Mouse (Mus musculus) kidney, embryonic 15.5 days (tissue): ENCODE measurements around the gene Cd200r1. TPM values are rescaled to one million over a fixed set of nuclear protein-coding genes. Genes with fewer than 3 reads are reported as not detected.
A peak's percentile ranks its signal among the peaks of the same experiment; 100 is the strongest.

Experiments used
- ATAC-seq: fragments of 200-750 bp; cut with Nextera tagmentation; replicated peaks from 2 replicates; pipeline ENCODE4 v1.8.0; 2017; ENCODE audit warnings: moderate TSS enrichment; ENCODE audit not compliant: low FRiP score
- H3K27ac ChIP-seq: fragments of 300-500 bp; sonication (generic); 2 replicates; pipeline ENCODE4 v1.5.1; 2015; ENCODE audit warnings: mild to moderate bottlenecking, inconsistent platforms
- H3K27me3 ChIP-seq: fragments of 300-500 bp; sonication (generic); 2 replicates; pipeline ENCODE4 v1.6.1; 2015; ENCODE audit warnings: inconsistent platforms
- H3K36me3 ChIP-seq: fragments of 300-500 bp; sonication (generic); 2 replicates; pipeline ENCODE4 v1.6.1; 2015; ENCODE audit warnings: inconsistent platforms
- H3K4me1 ChIP-seq: fragments of 300-500 bp; sonication (generic); 2 replicates; pipeline ENCODE4 v1.6.1; 2015; ENCODE audit warnings: inconsistent platforms
- H3K4me2 ChIP-seq: fragments of 300-500 bp; sonication (generic); 2 replicates; pipeline ENCODE4 v1.6.1; 2015; ENCODE audit warnings: moderate library complexity, mild to moderate bottlenecking, inconsistent platforms
- H3K4me3 ChIP-seq: fragments of 300-500 bp; sonication (generic); replicated peaks from 2 replicates; pipeline ENCODE4 v1.5.1; 2015; ENCODE audit warnings: mild to moderate bottlenecking, inconsistent platforms
- H3K9ac ChIP-seq: fragments of 300-500 bp; sonication (generic); 2 replicates; pipeline ENCODE4 v1.6.1; 2015; ENCODE audit warnings: mild to moderate bottlenecking, inconsistent platforms
- H3K9me3 ChIP-seq: fragments of 300-500 bp; sonication (generic); replicated peaks from 2 replicates; pipeline ENCODE4 v1.6.1; 2016; ENCODE audit warnings: inconsistent platforms
- WGBS: fragments of 180-500 bp; shearing (Covaris S2); methylation state at CpG from one replicate; pipeline ENCODE4 v1.1.7; 2015; ENCODE audit warnings: mixed read lengths; 5-methylcytosine and 5-hydroxymethylcytosine counted together
- polyA plus RNA-seq: library from polyadenylated mRNA; unstranded; fragments of >200 nt; fragmentation: Nextera tagmentation; extraction: Ambion mirVana; gene quantifications from 2 replicates; pipeline ENCODE4 v1.2.1, GENCODE M21; 2015

Gene Cd200r1
- polyA plus RNA-seq = 0.37 and 0.62 TPM in 2 replicates

DNA sequence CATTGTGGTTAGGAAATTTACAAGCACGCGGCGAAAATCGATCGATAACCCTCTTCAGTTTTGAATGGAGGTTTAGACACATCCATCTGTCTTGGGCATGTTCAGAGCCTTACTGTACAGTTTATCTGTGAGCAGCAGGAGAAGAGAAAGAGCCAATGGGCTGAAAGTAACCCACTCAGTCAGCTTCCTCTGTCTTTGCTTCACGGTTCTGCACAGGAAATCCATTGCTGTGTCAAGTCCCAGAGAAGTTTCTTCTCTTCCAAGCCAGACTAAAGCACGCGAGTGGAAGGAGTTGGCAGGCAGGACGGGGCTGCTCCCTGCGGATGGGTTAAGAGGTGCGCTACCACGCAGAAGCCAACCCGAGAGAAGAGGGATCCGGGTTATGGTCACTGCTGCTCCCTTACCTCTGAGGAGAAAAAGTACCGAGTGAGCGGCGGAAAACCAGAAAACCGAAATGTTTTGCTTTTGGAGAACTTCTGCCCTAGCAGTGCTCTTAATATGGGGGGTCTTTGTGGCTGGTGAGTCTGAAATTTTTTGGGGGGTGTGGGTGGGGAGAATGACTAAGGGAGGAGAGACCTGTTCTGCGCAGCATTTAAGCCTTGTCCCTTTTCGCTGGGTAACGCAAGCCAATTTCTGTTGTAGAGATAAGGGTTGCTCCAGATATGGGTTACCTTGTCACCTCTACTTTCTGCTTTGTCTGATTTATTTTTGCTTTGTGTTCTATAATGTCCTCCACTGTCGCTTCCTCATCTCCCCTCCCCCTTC is at the start of gene Cd200r1:
Gene Cd200r1 (plus strand): TSS at position 182 of the 765 bp plus-strand sequence.
- Histone ChIP-seq H3K4me2 (no peak within 1 kb of the TSS), H3K9ac (no peak within 1 kb of the TSS), H3K36me3 (no peaks in the 10 kb centered on the region), H3K27ac (no peak within 1 kb of the TSS), H3K4me3 (no peak within 1 kb of the TSS), H3K9me3 (no peaks in the 10 kb centered on the region), H3K27me3 (no peaks in the 10 kb centered on the region), H3K4me1 (no peaks in the 10 kb centered on the region)
- WGBS = 77% methylated on average over 22 of the region's 22 CpGs
- no peak for ATAC-seq

- peak; percentile 60; the same call in 1 of the 2 replicates for ATAC-seq
- H3K27ac ChIP-seq = no peak overlapping the region
- WGBS = 40% methylated on average over 10 of the region's 10 CpGs
These were observed 49.0 kb upstream of the Cd200r1 start for GRCm38 (mm10) chr16:44716305-44717140.

GRCm38 (mm10) chr16:44717141-44717634 is 48.3 kb upstream of the Cd200r1 start:
- H3K36me3 ChIP-seq = peaks cover 11% of the 10 kb centered on the region; the same call in 1 of the 2 replicates
- 0 out of 2 replicates have a peak, but pooled peaks have one; percentile 25 for ATAC-seq
- 0 out of 2 replicates have a peak, but pooled peaks cover 3% of the 10 kb centered on the region for H3K4me1 ChIP-seq
- no peak overlapping the region for H3K9ac ChIP-seq
- no peaks in the 10 kb centered on the region for H3K9me3 ChIP-seq
- H3K4me3 ChIP-seq = no peak overlapping the region
- no peak overlapping the region for H3K27ac ChIP-seq
- H3K4me2 ChIP-seq = no peak overlapping the region
- H3K27me3 ChIP-seq = no peaks in the 10 kb centered on the region
- 85% methylated on average over 2 of the region's 2 CpGs for WGBS

More at GRCm38 (mm10) chr16:44716305-44717140, 49.0 kb upstream of the Cd200r1 start:
- Histone ChIP-seq H3K9me3 (no peaks in the 10 kb centered on the region), H3K27me3 (no peaks in the 10 kb centered on the region), H3K4me1 (0 out of 2 replicates have a peak, but pooled peaks cover 3% of the 10 kb centered on the region), H3K36me3 (peaks cover 11% of the 10 kb centered on the region; the same call in 1 of the 2 replicates), H3K9ac (no peak overlapping the region), H3K4me2 (no peak overlapping the region), H3K4me3 (no peak overlapping the region)

GRCm38 (mm10) chr16:44717838-44718237 is 47.7 kb upstream of the Cd200r1 start:
- H3K27ac ChIP-seq = no peak overlapping the region
- H3K36me3 ChIP-seq = peaks cover 11% of the 10 kb centered on the region; the same call in 1 of the 2 replicates
- H3K4me3 ChIP-seq = no peak overlapping the region
- H3K4me2 ChIP-seq = no peak overlapping the region
- H3K27me3 ChIP-seq = no peaks in the 10 kb centered on the region
- 78% methylated on average over 2 of the region's 2 CpGs for WGBS
- no peak overlapping the region for H3K9ac ChIP-seq
- no peaks in the 10 kb centered on the region for H3K9me3 ChIP-seq
- ATAC-seq = no peak
- H3K4me1 ChIP-seq = peaks cover 6% of the 10 kb centered on the region

DNA sequence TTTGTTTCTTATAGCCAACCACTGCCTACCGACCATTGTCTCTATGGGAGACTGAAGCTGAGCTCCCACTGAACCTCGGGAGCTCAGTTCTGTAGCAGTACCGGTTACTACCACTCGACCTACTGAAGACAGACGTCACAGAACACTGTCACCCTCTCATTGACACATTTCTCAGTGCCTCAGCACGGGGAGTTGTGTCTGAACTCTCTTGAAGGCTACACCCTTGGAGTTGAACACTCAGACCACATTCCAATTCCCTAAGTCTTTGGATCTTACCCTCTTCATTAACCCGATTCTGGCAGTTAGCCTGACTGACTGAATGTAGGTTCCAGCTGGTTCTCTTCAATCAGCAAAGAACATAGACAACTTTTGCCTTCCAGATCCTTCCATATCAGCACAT is 46.2 kb upstream of the Cd200r1 start:
- H3K9me3 ChIP-seq = no peaks in the 10 kb centered on the region
- no peak overlapping the region for H3K4me2 ChIP-seq
- no peak overlapping the region for H3K27ac ChIP-seq
- H3K36me3 ChIP-seq = peaks cover 11% of the 10 kb centered on the region; the same call in 1 of the 2 replicates
- peaks cover 17% of the 10 kb centered on the region for H3K4me1 ChIP-seq
- no peaks in the 10 kb centered on the region for H3K27me3 ChIP-seq
- no peak overlapping the region for H3K4me3 ChIP-seq
- H3K9ac ChIP-seq = no peak overlapping the region
- WGBS = 72% methylated on average over 7 of the region's 7 CpGs
- no peak for ATAC-seq

DNA sequence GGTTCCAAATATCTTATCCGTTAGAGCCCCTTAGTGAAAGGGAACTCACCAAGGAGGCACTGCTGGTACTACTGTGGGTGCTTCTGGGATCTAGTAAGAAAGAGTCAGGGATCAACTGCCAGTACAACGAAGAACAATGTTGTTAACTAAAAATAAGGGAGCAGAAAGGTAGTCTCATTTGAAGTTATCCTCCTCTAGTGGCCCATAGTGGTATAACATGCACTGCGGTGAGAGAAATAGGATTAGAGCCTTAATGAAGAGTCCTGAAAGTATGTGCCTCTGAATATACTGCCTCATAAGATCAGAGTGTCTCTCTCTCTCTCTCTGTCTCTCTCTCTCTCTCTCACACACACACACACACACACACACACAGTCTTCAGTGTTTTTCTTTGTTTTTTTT is 45.0 kb upstream of the Cd200r1 start:
- ATAC-seq = no peak
- Histone ChIP-seq H3K9ac (no peak overlapping the region), H3K4me1 (peaks cover 24% of the 10 kb centered on the region), H3K36me3 (peaks cover 11% of the 10 kb centered on the region; the same call in 1 of the 2 replicates), H3K27me3 (no peaks in the 10 kb centered on the region), H3K4me2 (no peak overlapping the region), H3K27ac (no peak overlapping the region), H3K4me3 (no peak overlapping the region), H3K9me3 (no peaks in the 10 kb centered on the region)
- 85% methylated on average over 3 of the region's 3 CpGs for WGBS

DNA sequence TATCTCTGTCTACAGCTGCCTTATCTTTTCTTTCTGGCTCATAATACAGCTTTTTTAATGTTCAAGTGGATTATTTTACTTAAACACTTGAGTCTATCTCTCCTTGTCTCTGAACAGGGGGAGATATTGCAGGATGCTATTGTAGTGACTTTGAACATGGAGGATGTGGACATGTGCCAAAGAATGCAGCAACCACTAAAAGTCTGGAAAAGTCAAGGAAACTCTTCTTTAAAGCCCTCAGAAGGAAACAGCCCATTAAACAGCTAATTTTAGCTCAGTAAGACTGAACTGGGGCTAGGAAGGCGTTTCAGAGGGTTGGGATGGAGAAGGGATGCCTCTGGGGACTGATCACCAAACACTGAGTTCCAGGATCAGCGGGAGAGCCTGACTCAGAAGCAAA is 42.9 kb upstream of the Cd200r1 start:
- WGBS = 56% methylated on average over 2 of the region's 2 CpGs
- Histone ChIP-seq H3K27ac (peak overlapping the region; percentile 61), H3K4me2 (peak overlapping the region; percentile 30), H3K9ac (no peak overlapping the region), H3K4me3 (no peak overlapping the region), H3K27me3 (no peaks in the 10 kb centered on the region), H3K4me1 (peaks cover 32% of the 10 kb centered on the region), H3K36me3 (peaks cover 18% of the 10 kb centered on the region), H3K9me3 (no peaks in the 10 kb centered on the region)
- no peak for ATAC-seq

DNA sequence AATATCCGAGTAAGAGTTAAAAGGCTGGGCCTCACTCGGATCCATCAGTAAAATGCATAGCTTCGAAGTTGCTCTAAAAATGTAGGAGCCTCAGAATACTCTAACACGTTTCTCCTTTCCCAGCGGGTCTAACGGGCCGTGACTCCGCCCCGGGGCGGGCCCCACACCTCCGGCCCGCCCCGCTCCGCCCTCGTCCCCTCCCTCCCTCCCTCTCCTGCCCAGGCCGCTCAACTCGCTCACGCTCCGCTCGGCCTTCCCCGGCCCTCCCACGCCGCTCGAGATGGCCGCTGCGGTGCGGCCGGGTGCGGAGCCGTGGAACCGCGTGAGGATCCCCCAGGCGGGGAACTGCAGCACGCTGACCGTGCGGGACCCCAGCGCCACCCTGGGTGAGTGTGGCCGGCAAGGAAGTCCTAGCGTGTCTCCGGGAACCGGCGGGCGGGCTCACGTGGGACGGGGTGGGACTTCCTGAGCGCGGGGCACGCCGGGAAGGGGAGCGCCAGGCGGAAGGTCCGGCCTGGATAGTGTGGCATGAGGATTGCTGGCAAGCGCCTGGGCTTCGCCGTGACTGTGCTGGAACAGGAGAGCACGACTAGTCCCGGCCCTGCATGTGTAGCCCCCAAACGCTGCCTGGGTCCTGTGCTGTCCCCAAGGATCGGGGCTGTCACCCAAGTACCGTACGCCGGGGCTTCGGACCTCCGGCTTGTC is 41.3 kb upstream of the Cd200r1 start, which contains the start of gene Nepro:
Gene Nepro (plus strand): TSS at position 219 of the 705 bp plus-strand sequence.
- WGBS = under 1% methylated on average over 63 of the region's 64 CpGs
- Histone ChIP-seq H3K4me3 (peak within 1 kb of the TSS; percentile 87), H3K9ac (peak within 1 kb of the TSS; percentile 91), H3K4me1 (peaks cover 30% of the 10 kb centered on the region), H3K9me3 (no peaks in the 10 kb centered on the region), H3K36me3 (peaks cover 32% of the 10 kb centered on the region), H3K27me3 (no peaks in the 10 kb centered on the region), H3K4me2 (peak within 1 kb of the TSS; percentile 80), H3K27ac (peak within 1 kb of the TSS; percentile 96)
- ATAC-seq = peak; percentile 98

GRCm38 (mm10) chr16:44724847-44725246 is 40.7 kb upstream of the Cd200r1 start:
- H3K4me2 ChIP-seq = peak overlapping the region; percentile 80
- WGBS = 0% methylated on average over 14 of the region's 14 CpGs
- no peaks in the 10 kb centered on the region for H3K27me3 ChIP-seq
- peaks cover 35% of the 10 kb centered on the region for H3K36me3 ChIP-seq
- ATAC-seq = peak; percentile 34
- no peaks in the 10 kb centered on the region for H3K9me3 ChIP-seq
- H3K27ac ChIP-seq = peak overlapping the region; percentile 96
- peak overlapping the region; percentile 91 for H3K9ac ChIP-seq
- H3K4me3 ChIP-seq = peak overlapping the region; percentile 87
- H3K4me1 ChIP-seq = peaks cover 29% of the 10 kb centered on the region

- 43% methylated on average over 14 of the region's 14 CpGs for WGBS
- peaks cover 29% of the 10 kb centered on the region for H3K4me1 ChIP-seq
- peak overlapping the region; percentile 96 for H3K27ac ChIP-seq
- H3K4me3 ChIP-seq = peak overlapping the region; percentile 87
- no peaks in the 10 kb centered on the region for H3K27me3 ChIP-seq
- peaks cover 35% of the 10 kb centered on the region for H3K36me3 ChIP-seq
- H3K9ac ChIP-seq = peak overlapping the region; percentile 91
- no peak for ATAC-seq
- H3K4me2 ChIP-seq = peak overlapping the region; percentile 80
- H3K9me3 ChIP-seq = no peaks in the 10 kb centered on the region
These were observed 40.0 kb upstream of the Cd200r1 start for GRCm38 (mm10) chr16:44725286-44726223.
